Mouse (Mus musculus) layer of hippocampus, postnatal 36 days (tissue): Measurements from ENCODE around the gene Uchl3. TPM values are rescaled to one million over a fixed set of nuclear protein-coding genes. Genes with fewer than 3 reads are reported as not detected.

ENCODE experiments used
- DNase-seq, 2 experiments: peaks; one replicate each; pipeline ENCODE4 v3.0.0; 2022
- total RNA-seq, 2 experiments: library from RNA; stranded (reverse); gene quantifications; 2 replicates each; pipeline ENCODE4 v1.2.3; 2021

Gene Uchl3
- total RNA-seq, 2 experiments from 2014 or later, result 52.9 to 56.6 TPM

DNA sequence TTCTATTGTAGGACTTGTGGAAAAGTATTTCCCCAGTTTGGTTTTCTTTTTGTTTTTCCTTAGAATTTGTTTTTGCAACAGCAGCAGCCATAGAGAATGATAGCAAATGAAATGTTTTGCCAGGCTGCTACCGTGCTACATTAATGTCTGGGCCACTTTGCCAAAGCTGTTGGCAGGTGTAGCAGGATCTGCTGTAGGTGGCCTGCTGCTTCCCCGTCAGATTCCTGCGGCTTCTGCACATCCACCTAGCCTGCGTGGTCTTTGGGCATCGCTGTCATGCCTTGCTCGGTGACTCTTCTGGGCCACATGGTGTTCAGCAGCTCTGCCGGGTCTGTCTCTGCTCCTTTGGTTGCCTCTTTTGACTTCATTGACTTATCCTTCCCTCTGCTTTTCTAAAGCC, 14.9 kb downstream of the Uchl3 start:
- DNase-seq, result no peak

- DNase-seq, result no peak
Measured at GRCm38 (mm10) chr14:101672226-101672625, 18.5 kb downstream of the Uchl3 start.

- no peak for DNase-seq
Measured at GRCm38 (mm10) chr14:101687696-101688095, 33.9 kb downstream of the Uchl3 start.

- no peak for DNase-seq
Measured at GRCm38 (mm10) chr14:101688406-101688805, 34.6 kb downstream of the Uchl3 start.

DNA sequence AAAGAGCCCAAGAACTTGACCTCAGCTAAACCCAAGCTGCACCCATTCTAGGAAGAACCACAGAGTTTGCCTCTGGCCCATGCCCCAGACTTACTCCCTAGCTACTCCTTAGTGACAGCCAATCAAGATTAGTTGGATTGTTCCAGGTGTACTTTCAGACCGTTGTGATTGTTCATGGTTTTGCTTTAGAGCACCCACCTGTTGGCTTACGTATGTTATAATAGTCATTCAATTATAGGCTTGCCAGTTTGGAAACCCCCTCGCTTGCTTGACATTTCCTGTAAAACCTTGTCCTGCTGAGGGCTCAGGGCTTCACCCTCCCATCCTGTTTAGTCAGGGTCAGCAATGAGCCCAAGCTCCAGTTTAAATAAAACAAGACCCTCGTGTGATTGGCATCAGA, 50.7 kb downstream of the Uchl3 start:
- DNase-seq, result no peak

DNA sequence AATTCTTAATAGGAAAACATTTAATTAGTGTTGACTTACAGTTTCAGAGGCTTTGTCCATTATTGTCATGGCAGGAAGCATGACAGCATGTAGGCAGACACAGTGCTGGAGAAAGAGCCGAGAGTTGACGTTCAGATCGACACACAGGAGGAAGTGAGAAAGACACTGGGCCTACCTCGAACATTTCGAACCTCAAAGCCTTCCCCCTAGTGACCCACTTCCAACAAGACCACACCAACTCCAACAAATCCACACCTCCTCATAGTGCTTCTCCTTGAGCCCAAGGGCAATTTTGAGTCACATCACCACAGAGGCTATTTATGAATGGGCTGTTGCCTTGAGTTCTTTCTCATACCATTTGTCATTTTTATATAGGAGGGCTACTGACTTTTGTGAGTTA, 53.3 kb downstream of the Uchl3 start:
- DNase-seq, result no peak

DNA sequence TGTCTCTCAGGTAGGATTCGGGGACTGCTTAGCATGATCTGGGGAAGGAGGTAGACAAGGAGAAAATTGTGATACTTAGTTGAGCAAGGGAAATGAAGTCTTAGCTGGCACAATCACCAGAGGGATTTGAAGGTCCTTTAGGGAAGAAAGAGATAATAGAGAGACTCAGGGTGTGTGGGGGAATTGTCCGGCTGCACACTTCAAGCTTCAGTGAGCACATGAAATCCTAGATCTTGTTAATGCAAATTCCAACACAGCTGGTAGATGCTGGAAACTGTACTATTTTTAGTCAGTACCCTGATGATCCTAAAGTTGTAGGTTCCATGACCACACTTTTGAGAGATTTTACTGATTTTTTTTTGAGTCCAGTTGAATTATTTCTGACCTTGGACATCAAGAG, 60.6 kb downstream of the Uchl3 start:
- DNase-seq, result no peak

DNA sequence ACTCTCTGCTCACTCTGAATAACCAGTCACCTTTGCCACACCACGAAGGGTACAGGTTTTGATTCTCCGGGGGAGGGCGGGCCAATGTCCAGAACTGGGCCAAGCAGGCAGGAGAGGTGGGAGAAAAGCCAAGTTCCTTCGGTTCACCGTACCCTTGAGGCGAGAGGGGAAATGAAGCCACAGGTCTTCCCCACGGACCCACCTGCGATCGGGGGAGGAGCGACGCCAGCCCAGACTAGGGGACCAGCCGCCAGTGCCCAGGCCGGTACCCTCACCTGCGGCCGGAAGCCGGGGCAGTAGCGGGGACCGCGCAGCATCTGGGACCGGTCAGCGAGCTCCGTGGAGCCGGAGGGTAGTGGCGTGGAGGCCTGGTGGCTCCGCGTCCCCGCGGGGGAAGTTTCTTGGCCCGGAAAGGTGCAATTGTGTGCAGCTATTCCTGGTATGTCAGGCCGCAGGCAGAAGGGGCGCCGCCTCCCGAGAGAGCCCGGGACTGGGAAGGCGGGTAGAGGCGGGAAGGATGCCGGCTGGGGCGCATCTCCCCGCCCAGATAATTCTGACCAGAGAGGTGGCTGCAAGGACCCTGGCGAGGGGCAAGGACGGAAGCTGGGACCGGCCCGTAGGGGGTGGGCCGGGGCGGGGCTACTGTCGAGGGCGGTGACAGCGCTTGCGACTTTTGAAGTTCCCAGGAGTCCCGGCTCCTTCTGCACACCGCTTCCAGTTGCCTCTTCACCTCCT, 75.6 kb downstream of the Uchl3 start, which contains the start of the genes Gm9922 and Lmo7:
Gm9922 (minus strand) TSS at position 578 of the 735 bp plus-strand sequence.
Lmo7 (plus strand) TSS at position 721 of the 735 bp plus-strand sequence.
- DNase-seq, result peak; percentile 32 to 44

DNA sequence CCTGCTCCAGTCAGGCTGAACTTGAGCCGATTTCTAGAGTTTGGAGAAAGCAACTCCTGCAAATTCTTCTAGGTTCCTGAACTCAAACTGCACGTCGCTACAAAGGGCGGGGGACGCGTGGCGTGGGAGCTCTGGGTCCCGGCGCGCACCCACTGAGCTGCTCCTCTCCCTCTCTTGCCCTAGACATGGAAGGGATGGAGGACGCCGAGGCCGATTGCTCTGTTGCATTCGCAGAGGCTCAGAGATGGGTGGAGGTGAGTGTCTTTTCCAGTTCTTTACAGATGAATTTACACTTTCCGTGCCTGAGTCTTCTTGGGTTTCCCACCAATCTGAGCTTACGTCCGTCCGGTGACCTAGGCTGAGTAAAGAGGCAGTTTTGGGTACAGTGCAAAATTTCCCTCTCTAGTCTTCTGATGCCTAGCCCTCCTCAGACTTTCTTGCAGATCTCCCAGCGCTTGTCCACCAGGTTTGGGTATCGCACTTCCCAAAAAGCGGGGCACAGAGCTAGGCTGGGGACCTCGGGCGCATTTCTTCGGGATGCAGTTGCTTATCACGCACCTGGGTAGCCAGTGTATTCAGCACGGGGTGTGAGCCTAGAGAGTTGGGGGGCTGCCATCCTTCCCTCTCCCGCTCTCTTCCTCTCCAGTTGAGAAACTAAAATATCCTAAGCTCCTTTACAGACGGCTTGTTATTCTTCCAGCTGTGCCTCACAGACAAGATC, 76.4 kb downstream of the Uchl3 start:
- DNase-seq, result no peak

DNA sequence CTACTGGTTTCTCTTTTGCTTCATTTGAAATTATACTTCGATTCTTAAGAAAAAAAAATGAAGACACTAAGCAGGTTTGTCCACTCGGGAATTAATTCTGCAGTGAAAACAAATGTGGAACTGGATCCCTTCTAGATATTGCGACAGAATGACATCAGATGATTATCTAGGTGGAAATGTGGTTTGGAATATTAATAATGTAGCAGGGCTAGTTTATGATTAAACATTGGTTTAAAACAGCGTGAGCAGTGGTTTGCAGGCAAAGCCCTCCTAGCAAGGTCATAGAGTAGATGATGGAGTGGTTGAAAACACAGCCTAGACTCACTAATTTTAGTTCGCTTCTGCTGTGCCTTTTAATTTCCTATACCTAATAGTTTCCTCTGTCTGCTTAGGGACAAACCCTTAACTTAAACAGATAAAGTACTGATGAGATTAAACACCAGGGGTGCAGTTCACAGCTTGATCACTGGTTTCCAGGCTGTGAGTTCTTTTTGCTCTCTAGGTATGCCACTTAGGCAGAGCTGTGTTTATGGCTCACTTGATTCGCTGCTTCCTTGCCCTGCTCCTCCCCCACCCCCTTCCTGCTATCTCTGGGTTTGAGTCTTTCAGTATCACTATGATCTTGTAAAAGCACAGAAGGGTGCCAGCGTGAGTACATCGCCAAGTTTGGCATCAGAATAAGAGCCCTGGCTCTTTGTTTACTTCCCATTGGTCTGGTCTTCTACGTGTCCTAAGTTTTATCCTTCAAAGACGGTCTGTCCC, 80.0 kb downstream of the Uchl3 start:
- no peak for DNase-seq

GRCm38 (mm10) chr14:101737501-101737900, 83.7 kb downstream of the Uchl3 start:
- no peak for DNase-seq

Other genes with a start within 250 kb of the Uchl3 start
- gene Tbc1d4, start 44.8 kb upstream of the Uchl3 start, total RNA-seq, result 10 to 100 TPM in 1 of 2 experiments, 1 to 10 TPM in 1; 9.2 to 10.9 TPM
- 10 to 100 TPM; 64.9 to 68.1 TPM for gene Commd6, start 13.3 kb upstream of the Uchl3 start, total RNA-seq
- gene Gm9922, start 75.8 kb downstream of the Uchl3 start, total RNA-seq, result not detected
- gene Lmo7, start 76.0 kb downstream of the Uchl3 start, total RNA-seq, result 100 to 1,000 TPM; 123 to 137 TPM